8 mouse cellular contexts compared by ENCODE assay signal in the genomic region with DNA sequence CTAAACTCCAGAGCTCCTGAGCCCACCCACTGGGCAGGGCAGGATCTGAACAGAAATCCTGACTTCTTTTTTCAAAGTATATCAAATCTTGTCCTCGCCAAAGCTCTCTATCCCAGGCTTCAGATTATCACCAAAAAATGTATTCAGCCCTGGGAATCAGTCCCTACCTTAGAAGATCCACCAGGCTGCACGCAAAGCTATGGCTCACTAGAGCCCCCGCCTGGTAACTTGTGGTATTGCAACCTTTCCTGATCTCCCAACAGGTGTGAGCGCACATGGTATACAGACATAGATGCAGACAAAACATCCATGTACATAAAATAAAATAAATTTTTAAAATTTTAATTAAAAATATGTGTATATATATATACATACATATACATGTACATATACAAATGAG. TPM values are rescaled to one million over a fixed set of nuclear protein-coding genes. Genes with fewer than 3 reads are reported as not detected.
DNase-seq lines count a peak whose midpoint lies in the region; ATAC-seq and TF ChIP-seq lines count a peak whose summit lies in the region.

No protein-coding gene starts in this region.

- intact Hi-C loops in left cerebral cortex, postnatal 25 days (cut with DNase I): loop anchor here (5.0 kb wide), 1 partner anchor 95 kb away; no protein-coding TSS in a partner anchor

- no peak overlapping the region for H3K9ac ChIP-seq in heart, embryonic 11.5 days (ENCODE audit: low read depth, low read length)
- H3K9ac ChIP-seq in heart, postnatal 0 days (replicated peaks; ENCODE audit: low read depth, low read length): no peak overlapping the region
- H3K9ac ChIP-seq in neural tube, embryonic 15.5 days (replicated peaks): no peak overlapping the region

- no peak overlapping the region for H3K4me3 ChIP-seq in heart, embryonic 11.5 days (ENCODE audit: low read depth, low read length)
- no peak overlapping the region for H3K4me3 ChIP-seq in heart, postnatal 0 days (ENCODE audit: low read depth, low read length)
- H3K4me3 ChIP-seq in neural tube, embryonic 15.5 days (replicated peaks): no peak overlapping the region

- H3K4me2 ChIP-seq in heart, embryonic 11.5 days: no peak overlapping the region
- no peak overlapping the region for H3K4me2 ChIP-seq in heart, postnatal 0 days (ENCODE audit: low read depth, low read length)
- H3K4me2 ChIP-seq in neural tube, embryonic 15.5 days: no peak overlapping the region

- no peaks in the 10 kb centered on the region for H3K36me3 ChIP-seq in heart, embryonic 11.5 days (ENCODE audit: control insufficient read depth, insufficient read depth, low read length)
- no peaks in the 10 kb centered on the region for H3K36me3 ChIP-seq in heart, postnatal 0 days (replicated peaks; ENCODE audit: control insufficient read depth, insufficient read depth, low read length)
- no peaks in the 10 kb centered on the region for H3K36me3 ChIP-seq in neural tube, embryonic 15.5 days

- no peak for ATAC-seq in heart, embryonic 11.5 days (replicated peaks; ENCODE audit: insufficient number of reproducible peaks, low FRiP score, low TSS enrichment)
- peak; percentile 57; the same call in 1 of the 2 replicates for ATAC-seq in common myeloid progenitor, adult 5-6 weeks (replicated peaks; ENCODE audit: low read depth, poor library complexity, severe bottlenecking)
- ATAC-seq in heart, postnatal 0 days (ENCODE audit: insufficient read depth, low read depth): no peak
- no peak for ATAC-seq in neural tube, embryonic 15.5 days (ENCODE audit: low FRiP score)

- no peaks in the 10 kb centered on the region for H3K9me3 ChIP-seq in heart, embryonic 11.5 days (replicated peaks; ENCODE audit: control insufficient read depth, low read length)
- H3K9me3 ChIP-seq in heart, postnatal 0 days (replicated peaks; ENCODE audit: control insufficient read depth, low read length): no peaks in the 10 kb centered on the region
- H3K9me3 ChIP-seq in neural tube, embryonic 15.5 days (replicated peaks): no peaks in the 10 kb centered on the region

- H3K27ac ChIP-seq in heart, embryonic 11.5 days (ENCODE audit: low read depth, low read length): no peak overlapping the region
- no peak overlapping the region for H3K27ac ChIP-seq in heart, postnatal 0 days (ENCODE audit: low read depth)
- H3K27ac ChIP-seq in neural tube, embryonic 15.5 days (replicated peaks): peak overlapping the region; percentile 33; the same call in 1 of the 2 replicates

- H3K27me3 ChIP-seq in heart, embryonic 11.5 days (ENCODE audit: control insufficient read depth, insufficient read depth, low read length): no peaks in the 10 kb centered on the region
- H3K27me3 ChIP-seq in heart, postnatal 0 days (ENCODE audit: control insufficient read depth, insufficient read depth, low read length): no peaks in the 10 kb centered on the region
- H3K27me3 ChIP-seq in neural tube, embryonic 15.5 days (replicated peaks): no peaks in the 10 kb centered on the region

- no peak for TF ChIP-seq EP300 in heart, postnatal 0 days (IDR thresholded peaks at IDR 0.05; ENCODE audit: low read depth)

- DNase-seq in heart, adult 18-20 months: peak; percentile 53 to 91
- peak; percentile 63 for DNase-seq in T-cell, adult 2 months (ENCODE audit: low spot score)
- peak; percentile 32 for DNase-seq in heart, postnatal 0 days (ENCODE audit: low spot score)
- peak; percentile 77 to 80 for DNase-seq in left cerebral cortex, postnatal 25 days (ENCODE audit: low spot score in 2 of 2)
- DNase-seq in thymus, adult 18-20 months: peak; percentile 24 to 41

- 17% methylated on average over 4 of the region's 4 CpGs for WGBS in heart, embryonic 11.5 days (ENCODE audit: insufficient replicate concordance)
- 13% methylated on average over 4 of the region's 4 CpGs for WGBS in heart, postnatal 0 days
- 19% methylated on average over 4 of the region's 4 CpGs for WGBS in neural tube, embryonic 15.5 days

- peaks cover 8% of the 10 kb centered on the region; the same call in 1 of the 2 replicates for H3K4me1 ChIP-seq in heart, embryonic 11.5 days (ENCODE audit: control insufficient read depth, insufficient read depth, low read length)
- no peaks in the 10 kb centered on the region for H3K4me1 ChIP-seq in heart, postnatal 0 days (ENCODE audit: control insufficient read depth, insufficient read depth)
- peaks cover 28% of the 10 kb centered on the region for H3K4me1 ChIP-seq in neural tube, embryonic 15.5 days

- TF ChIP-seq CTCF in heart, postnatal 0 days (IDR thresholded peaks at IDR 0.05; ENCODE audit: low read depth): peak; percentile 81

RNA-seq across cellular contexts. Expression of gene Gnb5, which starts 5.9 kb away (rescaled TPM):
- total RNA-seq in heart, adult 18-20 months (2021): 10 to 100 TPM; 21.9 to 24.9 TPM
- 54.3 and 67.8 TPM in 2 replicates for polyA plus RNA-seq in heart, embryonic 11.5 days (2014; fragmentation: Nextera tagmentation; extraction: Ambion mirVana)
- total RNA-seq in common myeloid progenitor, adult 5-6 weeks (2017): 2.2 and 3.0 TPM in 2 replicates
- 62.7 and 78.1 TPM in 2 replicates for total RNA-seq in heart, postnatal 0 days (2014; rRNA removed; ENCODE audit: low replicate concordance)
- polyA plus RNA-seq in heart, postnatal 0 days (2015; fragmentation: Nextera tagmentation; extraction: Ambion mirVana): 68.1 and 74.9 TPM in 2 replicates
- total RNA-seq in left cerebral cortex, postnatal 25 days (2021): 100 to 1,000 TPM; 151 to 154 TPM
- 85.1 and 97.4 TPM in 2 replicates for polyA plus RNA-seq in neural tube, embryonic 15.5 days (2015; fragmentation: Nextera tagmentation; extraction: Ambion mirVana)

RNA-seq across cellular contexts. Expression of gene Bcl2l10, which starts 35.5 kb away (rescaled TPM):
- total RNA-seq in heart, adult 18-20 months (2021): under 1 TPM in 1 of 2 experiments, not detected in 1; 0.23 TPM
- not detected in 2 replicates for polyA plus RNA-seq in heart, embryonic 11.5 days (2014; fragmentation: Nextera tagmentation; extraction: Ambion mirVana)
- not detected in 2 replicates for total RNA-seq in common myeloid progenitor, adult 5-6 weeks (2017)
- not detected in 2 replicates for total RNA-seq in heart, postnatal 0 days (2014; rRNA removed; ENCODE audit: low replicate concordance)
- polyA plus RNA-seq in heart, postnatal 0 days (2015; fragmentation: Nextera tagmentation; extraction: Ambion mirVana): not detected in 2 replicates
- total RNA-seq in left cerebral cortex, postnatal 25 days (2021): not detected
- not detected in 2 replicates for polyA plus RNA-seq in neural tube, embryonic 15.5 days (2015; fragmentation: Nextera tagmentation; extraction: Ambion mirVana)
